In the genomic region with DNA sequence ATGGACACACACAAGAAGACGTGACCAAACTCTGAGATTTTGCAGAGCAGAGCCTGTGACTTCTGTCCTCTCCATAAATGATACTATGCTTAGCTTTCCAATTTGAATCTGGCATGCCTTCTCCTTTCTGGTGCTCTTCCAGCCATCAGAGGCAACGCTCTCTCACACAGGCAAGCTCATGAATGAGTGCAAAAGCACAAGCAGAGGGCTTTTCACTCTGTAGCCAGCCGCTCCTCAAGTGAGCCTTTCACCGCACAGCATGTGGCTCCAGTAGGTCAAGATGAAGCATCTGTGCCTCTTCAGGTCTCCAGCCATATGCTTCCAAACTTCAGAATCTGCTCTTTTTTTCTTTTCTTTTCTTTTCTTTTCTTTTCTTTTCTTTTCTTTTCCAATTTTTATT, we compare ENCODE assay signal across 8 mouse cellular contexts.
"Had no signal": no experiment of that assay in that cellular context is flagged by ENCODE, and none has a peak within 500 bp of the region (broad histone marks: within the 10 kb centered on the region; RNA-seq: fewer than 3 reads in every experiment).

No protein-coding gene starts in this region.

- DNase-seq: kidney, postnatal 10 days; layer of hippocampus, postnatal 36 days; liver; lung, adult 18-20 months; right cerebral cortex, adult 18-20 months; right cerebral cortex, postnatal 25 days; thymus, postnatal 36 days had no signal

- ATAC-seq: midbrain, embryonic 13.5 days had no signal
